Mouse (Mus musculus) lung, embryonic 16.5 days (tissue): ENCODE data around the gene Hmgn3. TPM values are rescaled to one million over a fixed set of nuclear protein-coding genes. Genes with fewer than 3 reads are reported as not detected.

Experiments used
- ATAC-seq: fragments of 200-750 bp; cut with Nextera tagmentation; 2 replicates; pipeline ENCODE4 v1.8.0; 2017; ENCODE audit warnings: low read depth, mild to moderate bottlenecking, moderate library complexity
- H3K27ac ChIP-seq: fragments of 300-500 bp; sonication (generic); 2 replicates; pipeline ENCODE4 v1.5.1; 2014; ENCODE audit warnings: mild to moderate bottlenecking, control low read depth, low read length
- H3K27me3 ChIP-seq: fragments of 300-500 bp; sonication (generic); 2 replicates; pipeline ENCODE4 v1.6.1; 2014; ENCODE audit warnings: low read depth, low read length, mixed read lengths; ENCODE audit not compliant: control insufficient read depth, insufficient read depth
- H3K36me3 ChIP-seq: fragments of 300-500 bp; sonication (generic); 2 replicates; pipeline ENCODE4 v1.6.1; 2014; ENCODE audit warnings: low read length; ENCODE audit not compliant: control insufficient read depth, insufficient read depth
- H3K4me1 ChIP-seq: fragments of 300-500 bp; sonication (generic); replicated peaks from 2 replicates; pipeline ENCODE4 v1.6.1; 2014; ENCODE audit warnings: low read length, mixed read lengths; ENCODE audit not compliant: control insufficient read depth, insufficient read depth
- H3K4me2 ChIP-seq: fragments of 300-500 bp; sonication (generic); 2 replicates; pipeline ENCODE4 v1.6.1; 2014; ENCODE audit warnings: low read depth, low read length, control low read depth
- H3K4me3 ChIP-seq: fragments of 300-500 bp; sonication (generic); 2 replicates; pipeline ENCODE4 v1.5.1; 2014; ENCODE audit warnings: mild to moderate bottlenecking, low read length, control low read depth
- H3K9ac ChIP-seq: fragments of 300-500 bp; sonication (generic); 2 replicates; pipeline ENCODE4 v1.6.1; 2014; ENCODE audit warnings: low read length, control low read depth
- H3K9me3 ChIP-seq: fragments of 300-500 bp; sonication (generic); 2 replicates; pipeline ENCODE4 v1.6.1; 2016; ENCODE audit warnings: low read length; ENCODE audit not compliant: control insufficient read depth
- WGBS: fragments of 180-500 bp; shearing (Covaris S2); extraction: QIAGEN DNeasy Blood & Tissue Kit; methylation state at CpG from one replicate; pipeline ENCODE4 v1.1.7; 2014; 5-methylcytosine and 5-hydroxymethylcytosine counted together
- polyA plus RNA-seq: library from polyadenylated mRNA; unstranded; fragments of >200 nt; fragmentation: Nextera tagmentation; extraction: Ambion mirVana; gene quantifications from 2 replicates; pipeline ENCODE4 v1.2.1, GENCODE M21; 2015

Hmgn3 gene
- polyA plus RNA-seq, 1 experiment from 2014 or later = 92.0 TPM

DNA sequence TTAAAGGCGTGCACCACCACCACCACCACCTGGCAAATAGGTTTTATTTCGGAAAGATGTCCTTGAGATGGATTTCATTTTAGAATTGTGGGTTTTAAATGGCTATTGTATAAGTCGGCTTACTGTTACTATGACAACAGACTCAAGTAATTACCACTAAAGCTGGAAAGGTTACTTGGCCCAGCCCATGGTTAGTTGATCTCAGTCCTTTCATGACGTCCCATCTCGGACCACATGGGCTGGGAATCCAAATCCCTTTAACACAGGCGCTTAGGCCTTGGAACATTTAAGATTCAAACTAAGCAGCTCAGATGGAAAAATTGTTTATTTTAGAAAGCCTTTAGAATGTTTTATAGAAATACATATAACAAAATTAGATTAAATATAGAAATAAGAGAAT is 64.2 kb downstream of the Hmgn3 start:
- 78% methylated on average over 6 of the region's 6 CpGs for WGBS
- H3K4me2 ChIP-seq = no peak overlapping the region
- H3K27ac ChIP-seq = no peak overlapping the region
- ATAC-seq = no peak
- no peaks in the 10 kb centered on the region for H3K36me3 ChIP-seq
- H3K9ac ChIP-seq = no peak overlapping the region
- no peaks in the 10 kb centered on the region for H3K9me3 ChIP-seq
- H3K27me3 ChIP-seq = no peaks in the 10 kb centered on the region
- no peaks in the 10 kb centered on the region for H3K4me1 ChIP-seq
- H3K4me3 ChIP-seq = no peak overlapping the region

DNA sequence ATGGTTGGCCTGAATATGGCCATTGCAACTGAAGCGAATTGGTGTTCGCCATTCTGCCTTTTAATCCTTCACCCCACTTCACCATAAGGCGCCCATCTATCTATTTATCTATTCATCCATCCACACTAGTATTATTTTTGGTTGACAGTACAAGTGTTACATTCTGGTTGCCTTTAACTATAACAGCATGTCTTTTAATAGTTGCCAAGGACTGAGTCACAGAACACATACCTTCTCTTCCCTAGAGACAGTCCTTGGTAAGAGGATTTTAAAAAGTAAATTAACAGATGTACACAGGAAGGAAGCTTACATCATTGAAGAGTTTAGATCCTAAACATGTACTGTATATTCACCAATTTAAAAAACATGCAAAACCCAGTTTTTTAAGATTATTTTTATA is 66.8 kb downstream of the Hmgn3 start:
- ATAC-seq = no peak
- Histone ChIP-seq H3K4me1 (no peaks in the 10 kb centered on the region), H3K4me2 (no peak overlapping the region), H3K4me3 (no peak overlapping the region), H3K36me3 (no peaks in the 10 kb centered on the region), H3K9ac (no peak overlapping the region), H3K27me3 (no peaks in the 10 kb centered on the region), H3K27ac (no peak overlapping the region), H3K9me3 (no peaks in the 10 kb centered on the region)
- WGBS = 82% methylated on average over 3 of the region's 3 CpGs

DNA sequence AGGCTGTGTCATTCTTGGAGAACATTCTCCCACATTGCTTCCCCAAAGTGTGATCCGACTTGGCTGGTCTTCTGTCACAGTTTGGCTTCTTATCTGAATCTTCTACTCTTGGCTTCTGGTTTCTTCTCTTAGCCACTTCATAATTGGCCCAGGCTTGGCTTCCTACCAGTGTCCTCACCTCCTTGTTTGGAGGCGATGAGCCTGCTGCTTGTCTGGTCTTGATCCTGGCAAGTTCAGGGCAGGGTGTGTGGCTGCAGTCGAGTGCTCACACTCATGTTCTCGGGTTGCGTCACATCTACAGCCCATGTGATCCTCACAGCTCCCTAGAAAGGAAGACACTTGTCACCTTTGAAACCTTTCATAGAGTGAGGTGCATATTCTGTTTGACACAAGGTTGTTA is 78.2 kb downstream of the Hmgn3 start:
- H3K36me3 ChIP-seq = no peaks in the 10 kb centered on the region
- no peaks in the 10 kb centered on the region for H3K4me1 ChIP-seq
- no peak overlapping the region for H3K27ac ChIP-seq
- H3K27me3 ChIP-seq = no peaks in the 10 kb centered on the region
- ATAC-seq = no peak
- H3K9me3 ChIP-seq = no peaks in the 10 kb centered on the region
- H3K9ac ChIP-seq = no peak overlapping the region
- WGBS = 72% methylated on average over 5 of the region's 5 CpGs
- no peak overlapping the region for H3K4me3 ChIP-seq
- H3K4me2 ChIP-seq = no peak overlapping the region

DNA sequence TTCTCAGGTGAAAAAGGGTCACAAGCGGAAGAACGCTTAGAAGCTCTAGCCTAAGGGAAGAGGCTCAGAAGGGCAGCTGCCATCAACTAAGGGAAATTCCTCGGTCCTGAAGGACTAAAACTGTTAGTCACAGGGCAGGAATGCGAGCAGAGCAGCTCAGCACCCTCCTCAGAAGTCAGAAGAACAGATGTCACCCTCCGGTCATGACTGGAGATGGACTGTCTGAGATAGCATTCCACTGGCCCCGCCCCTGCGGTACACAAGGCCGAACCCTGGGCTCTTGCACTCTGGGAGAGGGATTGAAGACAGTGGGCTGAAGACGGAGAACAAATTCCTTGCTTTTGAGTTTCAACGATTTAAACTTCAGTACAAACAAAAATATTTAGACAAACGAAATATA is 85.2 kb downstream of the Hmgn3 start:
- ATAC-seq = peak; percentile 28; the same call in 1 of the 2 replicates
- no peak overlapping the region for H3K4me2 ChIP-seq

More for the DNA sequence above, 85.2 kb downstream of the Hmgn3 start:
- no peaks in the 10 kb centered on the region for H3K27me3 ChIP-seq
- no peaks in the 10 kb centered on the region for H3K36me3 ChIP-seq
- H3K4me1 ChIP-seq = no peaks in the 10 kb centered on the region; the same call in 1 of the 2 replicates
- no peak overlapping the region for H3K4me3 ChIP-seq
- H3K9me3 ChIP-seq = no peaks in the 10 kb centered on the region
- H3K9ac ChIP-seq = no peak overlapping the region
- H3K27ac ChIP-seq = no peak overlapping the region
- 47% methylated on average over 11 of the region's 11 CpGs for WGBS

Other genes with a start within 250 kb of the Hmgn3 start
- gene Phip, start 171.2 kb downstream of the Hmgn3 start, polyA plus RNA-seq = 77.9 and 79.3 TPM in 2 replicates